Mouse (Mus musculus) frontal cortex, adult (tissue): ENCODE measurements at regions not wholly inside any gene's neighbourhood (a gene's known extent, or its start where the extent isn't known, plus 50 kb on each side); places are given as distances from the start of the nearest gene placed in this dataset.

Experiments
- ATAC-seq: cut with Nextera tagmentation; 2 replicates; pipeline ENCODE4 v1.9.2; 2017; ENCODE audit warnings: mild to moderate bottlenecking, moderate library complexity, mixed read lengths; ENCODE audit not compliant: low TSS enrichment

- ATAC-seq = no peak
Measured at GRCm38 (mm10) chr8:87417466-87417865, 54.9 kb downstream of the Cbln1 start.

GRCm38 (mm10) chr8:87415051-87415630 lies 57.3 kb downstream of the Cbln1 start:
- ATAC-seq = no peak

GRCm38 (mm10) chr8:87389016-87389415 lies 83.4 kb downstream of the Cbln1 start:
- ATAC-seq = no peak

GRCm38 (mm10) chr8:87383527-87384206 lies 88.7 kb downstream of the Cbln1 start:
- no peak for ATAC-seq

GRCm38 (mm10) chr8:87382311-87382710 lies 90.1 kb downstream of the Cbln1 start:
- no peak for ATAC-seq

DNA sequence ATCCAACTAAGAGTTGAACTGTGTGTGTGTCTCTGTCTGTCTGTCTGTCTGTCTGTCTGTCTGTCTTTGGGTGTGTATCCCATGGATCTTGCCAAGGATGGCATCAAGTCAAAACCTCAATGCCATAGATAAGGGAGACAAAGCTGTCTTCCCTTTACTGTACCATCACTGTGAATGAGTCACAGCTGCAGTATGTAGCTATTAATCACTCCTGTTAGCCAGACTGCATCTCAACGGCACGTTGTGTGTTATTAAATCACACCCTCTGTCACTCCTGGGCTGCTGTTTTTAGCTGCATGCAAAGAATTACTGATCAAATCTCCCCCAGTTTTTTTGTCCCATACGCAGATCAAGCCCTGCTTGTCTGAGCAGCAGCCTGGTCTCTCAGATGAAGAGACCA lies 91.6 kb downstream of the Cbln1 start:
- no peak for ATAC-seq

DNA sequence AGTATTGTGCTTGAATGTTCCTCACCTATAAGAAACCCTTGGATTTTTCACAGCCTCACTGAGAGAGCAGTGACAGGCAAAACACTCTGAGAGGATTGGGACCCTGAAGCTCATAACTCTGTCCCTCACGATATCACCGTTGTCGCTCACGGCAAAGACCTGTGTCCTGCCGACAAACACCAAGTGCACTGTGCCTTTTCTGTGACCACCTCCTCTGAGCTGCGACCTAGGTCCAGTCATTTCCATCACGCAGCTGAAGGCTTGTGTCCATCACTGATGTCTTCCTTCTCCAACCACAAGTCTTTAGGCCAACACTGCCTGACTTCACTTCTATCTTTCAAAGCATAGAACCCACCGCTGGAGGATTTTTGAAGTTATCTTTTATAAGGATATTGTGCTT lies 93.1 kb downstream of the Cbln1 start:
- ATAC-seq = no peak

- ATAC-seq = no peak
Measured at GRCm38 (mm10) chr8:87374044-87374443, 98.4 kb downstream of the Cbln1 start.

DNA sequence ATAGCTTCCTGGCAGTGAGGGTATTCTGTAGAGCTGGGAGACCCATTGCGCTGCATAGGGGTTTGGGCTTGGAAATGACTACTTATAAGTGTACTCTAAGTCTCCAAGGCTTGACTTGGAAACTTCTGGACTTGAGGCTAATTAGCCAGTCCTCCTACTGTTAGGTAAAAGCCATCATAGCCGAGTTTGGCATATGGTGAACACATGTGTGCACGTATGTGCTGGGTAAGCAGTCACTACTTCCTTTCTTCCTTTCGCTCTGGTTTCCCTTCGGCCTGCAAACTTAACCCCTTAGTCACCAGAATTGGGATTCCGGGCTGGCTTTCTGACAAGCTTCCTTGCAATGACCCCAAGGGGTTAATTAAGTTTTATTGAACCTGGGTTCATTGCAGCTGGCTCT lies 98.9 kb downstream of the Cbln1 start:
- no peak for ATAC-seq

DNA sequence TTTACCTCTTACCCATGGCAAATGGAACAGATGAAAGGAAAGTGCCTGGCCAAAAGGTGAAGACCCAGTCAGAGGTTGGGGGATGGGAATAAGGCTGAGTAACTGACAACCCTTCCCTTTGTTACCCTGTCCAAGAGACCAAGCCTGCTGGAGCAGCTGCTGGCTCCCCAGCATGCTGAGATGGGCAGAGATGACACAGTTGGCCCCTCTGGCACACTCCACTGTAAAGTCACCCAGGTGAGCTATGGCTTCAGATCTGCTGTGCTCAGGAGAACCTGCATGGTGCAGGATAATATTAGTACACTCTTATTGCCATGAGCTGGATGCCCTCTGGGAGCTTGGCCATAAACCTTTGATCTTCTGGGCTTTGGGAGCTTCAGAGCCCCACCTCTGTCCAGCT lies 100.3 kb downstream of the Cbln1 start:
- ATAC-seq = no peak

DNA sequence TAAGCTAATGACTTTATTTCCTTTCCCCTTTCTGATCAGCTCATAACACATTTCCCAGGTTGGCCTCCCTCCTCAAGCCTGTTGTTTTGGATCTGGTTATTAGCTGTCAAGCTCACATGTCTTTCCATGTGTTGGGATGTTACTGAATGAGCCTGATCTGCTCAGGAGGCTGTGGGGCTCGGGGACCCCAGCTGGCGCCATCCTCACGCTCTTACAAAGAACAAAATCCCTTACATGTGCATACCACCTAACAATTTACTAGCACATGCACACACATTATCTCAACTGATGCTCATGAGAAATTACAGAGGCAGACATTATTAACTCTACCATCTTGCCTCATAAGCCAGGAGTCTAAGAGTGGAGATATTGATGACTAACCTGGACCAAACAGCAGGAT lies 102.2 kb downstream of the Cbln1 start:
- no peak for ATAC-seq

DNA sequence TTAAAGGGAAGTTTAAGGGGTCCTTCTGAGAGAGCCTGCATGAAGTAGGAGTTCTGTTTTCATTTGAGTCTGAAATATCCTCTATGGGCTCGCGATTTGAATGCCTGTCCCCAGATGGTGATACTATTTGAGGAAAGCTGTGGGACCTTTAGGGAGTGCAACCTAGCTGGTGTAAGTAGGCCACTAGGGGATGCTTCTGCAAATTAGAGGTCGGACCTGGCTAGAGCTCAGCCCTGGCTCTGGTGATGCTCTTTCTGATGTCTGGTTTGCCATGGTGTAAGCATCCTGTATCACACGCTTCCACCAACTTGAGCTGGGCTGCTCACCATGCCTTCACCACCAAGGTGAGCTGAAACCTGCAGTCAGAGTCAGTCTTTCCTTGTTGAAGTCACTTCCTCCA lies 121.9 kb downstream of the Cbln1 start:
- peak; percentile 20; the same call in 1 of the 2 replicates for ATAC-seq

- peak; percentile 20; the same call in 1 of the 2 replicates for ATAC-seq
Measured at GRCm38 (mm10) chr8:87349781-87350181, 122.6 kb downstream of the Cbln1 start.

DNA sequence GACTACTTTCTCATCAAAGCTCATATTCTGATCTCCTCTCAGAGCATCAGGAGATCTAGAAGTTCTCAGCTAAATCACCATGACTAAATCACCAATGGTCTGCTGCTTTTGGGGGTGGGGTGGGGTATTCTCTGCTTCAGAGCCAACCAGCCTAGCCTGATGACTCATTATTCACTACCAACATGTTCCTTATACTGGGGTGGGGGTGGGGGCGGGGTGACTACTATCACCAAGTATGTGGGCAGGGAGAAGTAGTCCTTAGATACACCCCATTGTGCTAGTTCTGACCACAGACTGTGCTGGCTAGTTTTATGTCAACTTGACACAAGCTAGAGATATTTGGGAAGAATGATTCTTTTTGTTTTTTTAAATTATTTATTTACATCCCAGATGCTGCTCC lies 143.0 kb downstream of the Cbln1 start:
- ATAC-seq = no peak

DNA sequence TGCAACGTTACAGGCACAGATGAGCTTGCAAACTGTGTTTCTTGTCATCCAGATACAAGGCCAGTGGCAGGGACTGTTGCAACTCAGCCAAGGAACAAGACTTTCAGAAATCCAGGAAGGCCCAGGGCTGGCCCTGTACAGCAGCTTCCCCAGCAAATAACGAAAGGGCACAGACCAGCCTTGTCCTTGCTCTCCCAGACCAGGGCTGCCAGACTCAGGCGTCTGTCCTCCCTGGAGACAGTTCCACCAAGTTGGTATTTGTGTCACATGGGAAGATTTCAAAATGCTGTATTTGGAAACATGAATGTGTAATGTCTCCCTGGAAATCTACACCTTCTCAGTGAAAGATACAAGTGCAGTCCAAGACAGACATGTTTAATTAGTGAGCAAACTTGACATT lies 157.8 kb downstream of the Cbln1 start:
- no peak for ATAC-seq

DNA sequence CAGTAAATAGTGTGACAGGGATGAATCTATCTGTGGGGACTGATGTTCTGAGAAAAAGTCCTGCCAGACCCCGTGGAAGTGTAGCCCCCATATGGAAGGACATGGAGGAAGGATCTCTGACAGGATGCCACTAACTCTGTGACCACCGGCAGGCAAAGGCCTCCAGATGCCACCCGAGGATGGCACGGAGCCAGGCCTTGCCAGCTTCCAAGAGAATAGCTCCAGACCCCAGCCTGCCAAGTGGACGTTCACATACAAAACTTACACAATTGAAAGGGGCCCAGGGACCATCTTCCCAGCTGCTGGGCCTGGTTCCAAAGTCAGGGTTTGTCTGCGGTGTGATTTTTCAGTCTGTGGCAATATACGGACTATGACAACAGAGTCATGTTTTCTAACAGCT lies 161.1 kb downstream of the Cbln1 start:
- ATAC-seq = no peak

DNA sequence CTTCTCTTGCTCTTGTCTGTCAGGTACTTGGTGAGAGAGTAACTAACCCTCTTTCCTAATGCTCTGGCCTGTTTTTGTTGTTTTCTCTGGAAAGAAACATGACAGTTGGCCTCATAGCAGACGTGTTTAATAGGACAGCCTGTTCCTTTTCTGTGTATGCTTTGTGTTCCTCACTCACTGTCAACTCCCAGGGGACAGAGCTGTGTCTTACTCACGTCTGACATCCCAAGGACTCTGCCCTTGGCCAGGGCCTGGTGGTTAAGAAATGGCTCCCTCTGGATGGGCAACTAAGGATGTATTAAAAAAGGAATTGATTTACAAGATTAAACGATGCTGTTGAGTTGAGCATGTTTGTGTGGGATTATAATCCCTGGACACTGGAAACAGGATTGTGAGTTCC lies 164.1 kb downstream of the Cbln1 start:
- ATAC-seq = no peak

GRCm38 (mm10) chr8:87305001-87305400 lies 167.4 kb downstream of the Cbln1 start:
- no peak for ATAC-seq

GRCm38 (mm10) chr8:87303522-87303921 lies 168.9 kb downstream of the Cbln1 start:
- ATAC-seq = no peak

GRCm38 (mm10) chr8:87297761-87298160 lies 174.6 kb downstream of the Cbln1 start:
- ATAC-seq = no peak

DNA sequence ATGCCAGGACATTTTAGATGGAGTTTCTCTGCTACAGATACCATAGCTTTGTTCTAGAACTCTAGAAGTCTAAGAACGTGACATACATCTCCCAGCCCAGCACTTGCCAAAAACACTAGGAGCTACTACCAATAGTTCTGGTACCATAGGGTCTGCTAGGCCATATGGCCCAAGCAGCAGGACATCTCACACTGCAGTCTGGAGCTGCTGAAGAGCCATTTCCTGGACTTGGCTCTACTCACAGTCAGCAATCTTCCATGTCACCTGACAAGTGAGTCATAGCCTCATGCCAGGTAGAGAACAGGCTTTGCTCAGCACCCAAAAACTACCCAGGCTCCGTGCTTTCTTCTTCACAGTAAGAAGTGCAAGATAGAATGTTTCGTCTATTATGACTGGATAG lies 175.1 kb downstream of the Cbln1 start:
- ATAC-seq = no peak

DNA sequence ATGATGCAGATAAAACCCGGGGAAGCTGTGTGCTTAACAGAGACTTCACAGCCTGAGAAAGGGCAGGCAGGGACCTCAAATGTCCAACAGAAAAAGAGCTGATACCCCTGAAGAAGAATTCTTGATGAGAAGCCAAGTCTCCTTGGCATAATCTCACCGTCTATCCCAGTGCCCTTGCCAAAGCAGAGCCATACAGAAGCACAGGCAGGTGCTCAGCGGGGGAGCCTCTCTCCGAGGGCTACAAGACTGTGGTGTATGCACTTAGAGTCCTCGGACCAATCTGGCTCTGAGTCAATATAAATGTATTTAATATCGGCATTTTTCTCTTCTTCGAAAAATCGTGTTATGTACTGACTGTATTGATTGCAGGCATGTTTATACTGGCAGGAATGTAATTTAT lies 186.3 kb downstream of the Cbln1 start:
- no peak for ATAC-seq

- no peak for ATAC-seq
Measured at GRCm38 (mm10) chr8:87284356-87284755, 188.1 kb downstream of the Cbln1 start.

- no peak for ATAC-seq
Measured at GRCm38 (mm10) chr8:87282511-87282910, 189.9 kb downstream of the Cbln1 start.
